Mouse (Mus musculus) lung, adult 2 months (tissue): ENCODE results near the gene Zbtb34.

Experiments used
- CTCF ChIP-seq: fragments of 200-500 bp; IDR thresholded peaks from 2 replicates; pipeline ENCODE4 v1.5.1; 2011; ENCODE audit warnings: mild to moderate bottlenecking, low read length, control low read depth; ENCODE audit not compliant: insufficient read depth
- POLR2A ChIP-seq: fragments of 200-500 bp; IDR thresholded peaks from 2 replicates; pipeline ENCODE4 v1.6.1; 2011; ENCODE audit warnings: low read depth, mild to moderate bottlenecking, control low read depth, low read length, borderline replicate concordance; ENCODE audit errors: extremely low read depth

- TF ChIP-seq CTCF = no peak
- no peak for TF ChIP-seq POLR2A
Measured at GRCm38 (mm10) chr2:33442701-33443100, 11.6 kb upstream of the Zbtb34 start.
